Mouse (Mus musculus): ENCODE data around the gene Zc3h12c. TPM values are rescaled to one million over a fixed set of nuclear protein-coding genes. Genes with fewer than 3 reads are reported as not detected.

The Zc3h12c gene
- polyA plus RNA-seq, 1 experiment from 2014 or later, result 2.0 TPM

DNA sequence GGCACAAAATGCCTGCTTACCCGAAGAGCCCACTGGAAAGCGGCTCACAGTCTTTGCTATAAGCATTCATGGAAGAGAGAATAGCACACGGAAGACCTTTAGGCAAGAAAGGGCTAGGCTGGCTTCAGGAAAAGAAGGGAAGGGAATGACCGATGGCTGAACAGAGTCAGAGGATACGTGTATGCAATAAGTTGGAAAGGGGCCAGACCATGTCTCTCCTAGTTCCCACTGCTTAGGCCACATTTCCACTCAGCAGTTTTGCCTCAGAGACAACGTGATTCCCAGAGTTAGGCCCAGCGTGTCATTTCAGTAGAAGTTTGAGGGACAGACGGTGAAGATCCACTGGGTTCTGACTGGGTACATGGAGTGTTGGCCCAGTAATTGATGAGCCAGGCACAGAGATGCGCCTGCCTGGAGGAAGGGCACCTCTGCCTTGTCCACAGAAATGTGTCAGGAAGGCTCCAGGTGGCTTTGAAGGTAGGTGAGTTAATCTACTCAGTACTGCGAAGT, 73.8 kb downstream of the Zc3h12c start:
- DNase-seq (ENCODE audit: low spot score) (peak; percentile 66), ATAC-seq (no peak)
- no peaks in the 10 kb centered on the region for H3K27me3 ChIP-seq (replicated peaks; ENCODE audit: insufficient read depth, low read length)
- H3K9me3 ChIP-seq (ENCODE audit: low read length), result no peaks in the 10 kb centered on the region
- no peak overlapping the region for H3K4me3 ChIP-seq (ENCODE audit: low read depth, low read length)
- H3K36me3 ChIP-seq (ENCODE audit: insufficient read depth, low read length), result no peaks in the 10 kb centered on the region
- no peaks in the 10 kb centered on the region for H3K4me1 ChIP-seq (ENCODE audit: insufficient read depth, low read depth, low read length)
- no peak overlapping the region for H3K27ac ChIP-seq (ENCODE audit: low read length)
- H3K4me2 ChIP-seq (replicated peaks; ENCODE audit: low read depth, low read length), result no peak overlapping the region
- no peak overlapping the region for H3K9ac ChIP-seq (replicated peaks; ENCODE audit: low read depth)
- WGBS, result 62% methylated on average over 10 of the region's 10 CpGs
- TF ChIP-seq CTCF (IDR thresholded peaks at IDR 0.05) (no peak), EP300 (IDR thresholded peaks at IDR 0.05) (no peak)

DNA sequence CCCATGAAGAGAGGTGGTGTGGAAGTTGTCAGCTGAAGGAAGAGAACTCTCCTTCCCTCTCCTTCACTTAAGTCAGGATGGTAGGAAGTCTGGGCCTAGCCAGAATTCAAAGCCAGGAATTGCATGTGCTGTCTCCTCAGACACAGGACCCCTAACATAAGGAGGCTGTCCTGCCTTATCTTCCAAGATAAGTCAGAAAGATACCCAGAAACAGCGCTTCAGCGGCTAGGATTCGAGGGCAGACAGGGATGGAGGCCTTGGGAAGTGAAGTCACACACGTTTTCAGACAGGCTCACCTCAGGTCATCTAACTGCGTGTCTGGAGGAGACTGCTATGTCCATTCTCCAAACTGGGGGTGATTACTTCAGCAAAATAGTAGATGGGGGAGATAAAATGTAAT, 74.4 kb downstream of the Zc3h12c start:
- H3K36me3 ChIP-seq (ENCODE audit: insufficient read depth, low read length), result no peaks in the 10 kb centered on the region
- no peak overlapping the region for H3K4me2 ChIP-seq (replicated peaks; ENCODE audit: low read depth, low read length)
- no peak overlapping the region for H3K4me3 ChIP-seq (ENCODE audit: low read depth, low read length)
- H3K9me3 ChIP-seq (ENCODE audit: low read length), result no peaks in the 10 kb centered on the region
- DNase-seq (ENCODE audit: low spot score) (no peak), ATAC-seq (no peak)
- 68% methylated on average over 5 of the region's 5 CpGs for WGBS
- no peaks in the 10 kb centered on the region for H3K27me3 ChIP-seq (replicated peaks; ENCODE audit: insufficient read depth, low read length)
- no peak for TF ChIP-seq EP300 (IDR thresholded peaks at IDR 0.05)
- TF ChIP-seq CTCF (IDR thresholded peaks at IDR 0.05), result no peak
- no peaks in the 10 kb centered on the region for H3K4me1 ChIP-seq (ENCODE audit: insufficient read depth, low read depth, low read length)
- no peak overlapping the region for H3K27ac ChIP-seq (ENCODE audit: low read length)
- H3K9ac ChIP-seq (replicated peaks; ENCODE audit: low read depth), result no peak overlapping the region

DNA sequence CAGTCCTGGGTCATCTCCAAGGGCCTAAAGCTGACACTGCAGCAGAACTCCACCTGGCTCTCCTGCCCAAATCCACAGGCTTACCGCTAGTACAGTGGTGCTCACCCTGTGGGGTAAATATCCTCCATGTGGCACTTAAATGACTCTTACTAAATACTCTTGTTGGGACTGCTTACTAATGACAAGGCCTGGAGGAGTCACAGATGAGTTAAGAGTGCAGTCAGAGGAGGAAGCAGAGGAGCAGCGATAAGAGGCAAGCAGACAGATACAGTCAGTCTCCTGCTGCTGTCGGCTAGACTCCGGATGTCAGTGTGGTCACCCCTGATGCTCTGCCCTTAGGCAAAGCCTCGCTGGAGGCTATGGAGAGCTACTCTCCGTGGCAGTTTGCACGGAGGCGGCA, 75.3 kb downstream of the Zc3h12c start:
- WGBS, result 58% methylated on average over 8 of the region's 8 CpGs
- no peaks in the 10 kb centered on the region; the same call in 1 of the 2 replicates for H3K36me3 ChIP-seq (ENCODE audit: insufficient read depth, low read length)
- H3K9ac ChIP-seq (replicated peaks; ENCODE audit: low read depth), result no peak overlapping the region
- DNase-seq (ENCODE audit: low spot score) (no peak), ATAC-seq (no peak)
- H3K4me3 ChIP-seq (ENCODE audit: low read depth, low read length), result no peak overlapping the region
- no peak overlapping the region for H3K4me2 ChIP-seq (replicated peaks; ENCODE audit: low read depth, low read length)
- H3K4me1 ChIP-seq (ENCODE audit: insufficient read depth, low read depth, low read length), result no peaks in the 10 kb centered on the region
- H3K27ac ChIP-seq (ENCODE audit: low read length), result no peak overlapping the region
- TF ChIP-seq CTCF (IDR thresholded peaks at IDR 0.05), result no peak
- no peak for TF ChIP-seq EP300 (IDR thresholded peaks at IDR 0.05)
- H3K9me3 ChIP-seq (ENCODE audit: low read length), result no peaks in the 10 kb centered on the region
- H3K27me3 ChIP-seq (replicated peaks; ENCODE audit: insufficient read depth, low read length), result no peaks in the 10 kb centered on the region

DNA sequence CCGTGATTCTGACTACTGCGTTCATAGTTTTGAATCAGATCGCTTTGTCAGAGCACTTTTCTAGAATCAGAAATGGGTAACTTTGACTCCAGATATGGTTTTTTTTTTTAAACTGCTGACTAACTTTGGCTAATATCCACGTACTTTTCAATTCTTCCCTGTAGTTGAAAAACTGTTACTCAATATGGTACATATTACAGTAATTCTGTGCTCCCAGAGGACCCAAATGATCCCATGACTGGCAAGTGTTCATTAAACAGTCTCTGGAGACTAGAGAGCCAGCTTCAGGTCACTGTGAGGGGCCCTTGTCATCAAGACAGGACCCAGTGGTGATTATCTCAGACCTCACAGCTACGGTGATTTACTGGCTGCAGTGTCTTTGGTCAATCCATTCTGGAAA, 76.1 kb downstream of the Zc3h12c start:
- H3K4me1 ChIP-seq (ENCODE audit: insufficient read depth, low read depth, low read length), result no peaks in the 10 kb centered on the region
- no peak overlapping the region for H3K27ac ChIP-seq (ENCODE audit: low read length)
- no peak for ATAC-seq
- no peak overlapping the region for H3K4me2 ChIP-seq (replicated peaks; ENCODE audit: low read depth, low read length)
- H3K9me3 ChIP-seq (ENCODE audit: low read length), result no peaks in the 10 kb centered on the region
- WGBS, result 79% methylated on average over 5 of the region's 5 CpGs
- no peak for TF ChIP-seq EP300 (IDR thresholded peaks at IDR 0.05)
- TF ChIP-seq CTCF (IDR thresholded peaks at IDR 0.05), result no peak
- H3K4me3 ChIP-seq (ENCODE audit: low read depth, low read length), result no peak overlapping the region
- H3K9ac ChIP-seq (replicated peaks; ENCODE audit: low read depth), result no peak overlapping the region
- no peak for DNase-seq (ENCODE audit: low spot score)
- H3K36me3 ChIP-seq (ENCODE audit: insufficient read depth, low read length), result peaks cover 5% of the 10 kb centered on the region; the same call in 1 of the 2 replicates
- no peaks in the 10 kb centered on the region for H3K27me3 ChIP-seq (replicated peaks; ENCODE audit: insufficient read depth, low read length)

DNA sequence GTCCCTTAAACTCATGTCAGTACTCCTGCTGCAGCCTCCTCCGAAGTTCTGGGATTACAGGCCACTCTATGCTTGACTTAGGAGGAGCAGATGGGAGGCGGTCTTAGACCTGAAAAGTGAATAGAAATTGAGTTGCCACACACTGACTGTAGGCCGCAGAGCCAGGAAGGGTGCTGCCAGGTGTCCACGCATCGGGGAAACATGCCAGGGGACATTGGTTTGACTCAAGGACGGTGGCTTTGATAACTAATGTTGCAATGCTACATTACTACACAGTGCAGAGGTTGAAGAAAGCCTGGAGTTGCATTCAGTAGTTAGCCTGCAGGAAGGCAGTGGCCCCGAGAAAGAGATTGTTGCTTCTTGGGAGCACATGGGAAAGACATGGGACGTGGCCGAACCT, 76.6 kb downstream of the Zc3h12c start:
- Histone ChIP-seq H3K4me2 (replicated peaks; ENCODE audit: low read depth, low read length) (no peak overlapping the region), H3K36me3 (ENCODE audit: insufficient read depth, low read length) (peaks cover 11% of the 10 kb centered on the region; the same call in 1 of the 2 replicates), H3K27me3 (replicated peaks; ENCODE audit: insufficient read depth, low read length) (no peaks in the 10 kb centered on the region), H3K4me3 (ENCODE audit: low read depth, low read length) (no peak overlapping the region), H3K9ac (replicated peaks; ENCODE audit: low read depth) (no peak overlapping the region), H3K27ac (ENCODE audit: low read length) (no peak overlapping the region), H3K4me1 (ENCODE audit: insufficient read depth, low read depth, low read length) (no peaks in the 10 kb centered on the region), H3K9me3 (ENCODE audit: low read length) (no peaks in the 10 kb centered on the region)
- TF ChIP-seq EP300 (IDR thresholded peaks at IDR 0.05), result no peak
- no peak for TF ChIP-seq CTCF (IDR thresholded peaks at IDR 0.05)
- no peak for DNase-seq (ENCODE audit: low spot score)
- WGBS, result 84% methylated on average over 9 of the region's 9 CpGs
- ATAC-seq, result peak; percentile 12; the same call in 1 of the 2 replicates

DNA sequence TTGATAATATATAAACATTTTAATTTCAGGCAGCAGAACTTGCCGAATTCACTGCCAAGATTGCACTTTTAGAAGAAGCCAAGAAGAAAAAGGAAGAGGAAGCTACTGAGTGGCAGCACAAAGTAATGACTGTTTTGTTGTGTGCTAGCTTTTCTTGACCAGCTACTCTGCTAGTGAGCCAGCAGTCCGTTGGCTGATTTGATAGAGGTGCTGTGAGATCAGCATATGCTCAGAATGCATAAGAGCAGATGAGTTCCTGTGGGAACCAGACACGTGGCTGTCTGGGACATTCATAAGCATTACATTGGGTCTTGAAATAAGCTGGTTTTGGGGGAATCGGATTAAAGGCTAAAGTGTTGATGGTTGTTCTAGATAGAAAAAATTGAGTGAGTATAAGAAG, 86.0 kb downstream of the Zc3h12c start:
- Histone ChIP-seq H3K36me3 (ENCODE audit: insufficient read depth, low read length) (peaks cover 21% of the 10 kb centered on the region; the same call in 1 of the 2 replicates), H3K27me3 (replicated peaks; ENCODE audit: insufficient read depth, low read length) (no peaks in the 10 kb centered on the region), H3K4me3 (ENCODE audit: low read depth, low read length) (no peak overlapping the region), H3K9me3 (ENCODE audit: low read length) (no peaks in the 10 kb centered on the region), H3K9ac (replicated peaks; ENCODE audit: low read depth) (no peak overlapping the region), H3K4me1 (ENCODE audit: insufficient read depth, low read depth, low read length) (no peaks in the 10 kb centered on the region), H3K27ac (ENCODE audit: low read length) (no peak overlapping the region), H3K4me2 (replicated peaks; ENCODE audit: low read depth, low read length) (no peak overlapping the region)
- no peak for TF ChIP-seq EP300 (IDR thresholded peaks at IDR 0.05)
- no peak for TF ChIP-seq CTCF (IDR thresholded peaks at IDR 0.05)
- no peak for ATAC-seq
- WGBS, result 67% methylated on average over 4 of the region's 4 CpGs
- DNase-seq (ENCODE audit: low spot score), result no peak

DNA sequence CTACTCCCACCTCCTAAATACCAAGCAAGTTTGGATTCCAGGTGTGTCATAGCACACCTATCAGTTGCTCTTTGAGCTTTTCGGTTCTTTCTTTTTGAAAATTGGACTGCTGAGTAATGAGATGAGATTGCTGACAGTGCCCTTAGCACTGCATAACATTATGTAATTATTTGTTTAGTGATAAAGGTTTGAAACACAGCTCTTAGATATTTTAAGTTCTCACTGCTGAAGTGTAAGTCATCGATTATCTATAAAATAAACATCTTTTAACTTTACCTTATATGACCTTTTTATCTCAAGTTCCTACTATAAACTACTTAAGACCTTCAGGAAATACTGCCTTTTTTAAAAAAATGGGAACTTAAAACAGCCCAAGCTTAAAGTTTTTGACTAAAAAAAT, 86.4 kb downstream of the Zc3h12c start:
- TF ChIP-seq CTCF (IDR thresholded peaks at IDR 0.05) (no peak), EP300 (IDR thresholded peaks at IDR 0.05) (no peak)
- H3K27me3 ChIP-seq (replicated peaks; ENCODE audit: insufficient read depth, low read length), result no peaks in the 10 kb centered on the region
- 33% methylated on average over 2 of the region's 2 CpGs for WGBS
- H3K4me3 ChIP-seq (ENCODE audit: low read depth, low read length), result no peak overlapping the region
- no peak overlapping the region for H3K9ac ChIP-seq (replicated peaks; ENCODE audit: low read depth)
- H3K27ac ChIP-seq (ENCODE audit: low read length), result no peak overlapping the region
- peaks cover 20% of the 10 kb centered on the region; the same call in 1 of the 2 replicates for H3K36me3 ChIP-seq (ENCODE audit: insufficient read depth, low read length)
- no peaks in the 10 kb centered on the region for H3K9me3 ChIP-seq (ENCODE audit: low read length)
- no peak overlapping the region for H3K4me2 ChIP-seq (replicated peaks; ENCODE audit: low read depth, low read length)
- ATAC-seq, result no peak
- H3K4me1 ChIP-seq (ENCODE audit: insufficient read depth, low read depth, low read length), result no peaks in the 10 kb centered on the region
- no peak for DNase-seq (ENCODE audit: low spot score)

Measured in lung, postnatal 0 days (tissue).